Mouse (Mus musculus): ENCODE measurements around the gene Slfn2. TPM values are rescaled to one million over a fixed set of nuclear protein-coding genes. Genes with fewer than 3 reads are reported as not detected.
A peak's percentile ranks its signal among the peaks of the same experiment; 100 is the strongest.

The Slfn2 gene
- polyA plus RNA-seq, 2 experiments, result 2.4 to 5.3 TPM

DNA sequence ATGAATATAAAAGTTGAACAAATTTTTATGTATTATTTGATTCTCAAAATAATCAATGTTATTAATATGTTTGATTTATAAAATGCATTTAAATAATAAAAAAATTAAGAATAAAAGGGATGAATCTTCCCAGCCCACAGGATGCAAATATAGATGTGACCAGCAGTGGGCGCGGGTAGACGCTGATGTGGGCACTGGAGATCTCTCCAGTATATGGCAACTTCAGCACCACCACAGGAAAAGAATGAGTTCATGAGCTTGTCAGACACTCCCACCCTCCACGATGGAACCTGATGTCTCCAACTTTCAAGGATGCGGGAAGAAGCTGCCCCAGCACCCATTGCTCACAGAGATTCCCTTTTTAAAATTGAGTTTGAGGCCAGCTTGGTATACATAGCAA, 7.0 kb upstream of the Slfn2 start:
- no peak overlapping the region for H3K4me2 ChIP-seq (replicated peaks; ENCODE audit: low read depth, low read length, severe bottlenecking)
- no peaks in the 10 kb centered on the region for H3K27me3 ChIP-seq (ENCODE audit: control insufficient read depth, insufficient read depth, low read length)
- H3K9ac ChIP-seq (ENCODE audit: low read depth, low read length, severe bottlenecking), result no peak overlapping the region
- 4% methylated on average over 5 of the region's 5 CpGs for WGBS
- no peaks in the 10 kb centered on the region for H3K36me3 ChIP-seq (ENCODE audit: control insufficient read depth, insufficient read depth, low read length)
- H3K4me3 ChIP-seq (replicated peaks; ENCODE audit: low read length), result no peak overlapping the region
- TF ChIP-seq POLR2A (IDR thresholded peaks at IDR 0.05; ENCODE audit: borderline replicate concordance, extremely low read depth, insufficient read depth, insufficient read length), result no peak
- H3K27ac ChIP-seq (replicated peaks; ENCODE audit: low read depth, low read length), result no peak overlapping the region
- ATAC-seq (ENCODE audit: low FRiP score, low read depth), result no peak
- DNase-seq (ENCODE audit: low spot score), result peak; percentile 34
- H3K9me3 ChIP-seq (ENCODE audit: control insufficient read depth, low read length), result no peaks in the 10 kb centered on the region
- no peaks in the 10 kb centered on the region for H3K4me1 ChIP-seq (ENCODE audit: control insufficient read depth, insufficient read depth, low read length)

DNA sequence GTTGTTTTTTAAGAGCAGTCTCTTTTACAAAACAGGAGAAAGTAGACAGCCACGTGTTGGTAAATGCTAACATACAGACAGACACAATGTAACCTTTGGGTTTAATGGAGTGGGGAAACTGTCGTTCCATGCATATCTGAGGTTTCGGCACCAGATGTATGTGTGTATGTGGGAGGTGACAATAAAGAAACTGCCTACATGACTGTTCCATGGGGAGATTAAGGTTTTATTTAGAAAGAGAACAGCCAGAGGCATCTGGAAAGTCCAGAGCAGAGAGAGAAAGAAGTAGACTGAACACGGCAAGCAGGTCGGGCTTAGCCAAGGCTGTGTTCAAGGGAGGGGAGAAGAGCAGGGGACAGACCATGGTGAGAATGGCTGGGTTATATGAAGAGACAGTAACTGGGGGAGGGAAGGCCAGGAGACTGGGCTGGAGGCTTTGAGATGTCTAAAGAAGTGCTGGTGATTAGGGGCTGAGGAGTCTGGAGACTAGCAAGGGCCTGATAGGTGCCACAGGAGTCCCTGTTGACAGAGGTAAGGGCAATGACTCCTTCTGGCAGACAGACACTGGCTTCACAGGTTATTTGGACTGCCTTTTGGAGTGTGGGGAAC, 4.4 kb upstream of the Slfn2 start:
- no peak for ATAC-seq (ENCODE audit: low FRiP score, low read depth)
- no peak overlapping the region for H3K9ac ChIP-seq (ENCODE audit: low read depth, low read length, severe bottlenecking)
- no peak for TF ChIP-seq POLR2A (IDR thresholded peaks at IDR 0.05; ENCODE audit: borderline replicate concordance, extremely low read depth, insufficient read depth, insufficient read length)
- no peaks in the 10 kb centered on the region for H3K9me3 ChIP-seq (ENCODE audit: control insufficient read depth, low read length)
- 69% methylated on average over 5 of the region's 5 CpGs for WGBS
- DNase-seq (ENCODE audit: low spot score), result no peak
- no peaks in the 10 kb centered on the region for H3K27me3 ChIP-seq (ENCODE audit: control insufficient read depth, insufficient read depth, low read length)
- H3K4me1 ChIP-seq (ENCODE audit: control insufficient read depth, insufficient read depth, low read length), result no peaks in the 10 kb centered on the region
- H3K4me2 ChIP-seq (replicated peaks; ENCODE audit: low read depth, low read length, severe bottlenecking), result no peak overlapping the region
- H3K4me3 ChIP-seq (replicated peaks; ENCODE audit: low read length), result no peak overlapping the region
- no peaks in the 10 kb centered on the region for H3K36me3 ChIP-seq (ENCODE audit: control insufficient read depth, insufficient read depth, low read length)
- H3K27ac ChIP-seq (replicated peaks; ENCODE audit: low read depth, low read length), result no peak overlapping the region

DNA sequence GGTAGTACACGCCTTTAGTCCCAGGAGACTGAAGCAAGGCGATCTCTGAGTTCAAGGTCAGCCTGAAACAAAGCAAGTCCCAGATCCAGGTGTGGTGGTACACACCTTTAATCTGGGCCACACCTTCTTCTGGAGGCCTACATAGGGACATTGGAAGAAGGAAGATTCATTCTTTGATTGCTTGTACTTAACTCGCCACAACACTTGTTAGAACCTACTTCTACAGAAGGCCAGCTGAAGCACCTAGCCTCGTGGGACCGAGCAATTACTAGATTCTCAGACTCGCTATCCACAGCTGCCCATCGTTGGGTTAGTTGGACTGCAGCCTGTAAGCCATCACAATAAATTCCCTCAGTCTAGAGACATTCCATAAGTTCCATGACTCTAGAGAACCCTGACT, 3.1 kb upstream of the Slfn2 start:
- Histone ChIP-seq H3K27ac (replicated peaks; ENCODE audit: low read depth, low read length) (no peak overlapping the region), H3K36me3 (ENCODE audit: control insufficient read depth, insufficient read depth, low read length) (no peaks in the 10 kb centered on the region), H3K9me3 (ENCODE audit: control insufficient read depth, low read length) (no peaks in the 10 kb centered on the region), H3K4me3 (replicated peaks; ENCODE audit: low read length) (no peak overlapping the region), H3K27me3 (ENCODE audit: control insufficient read depth, insufficient read depth, low read length) (no peaks in the 10 kb centered on the region), H3K4me1 (ENCODE audit: control insufficient read depth, insufficient read depth, low read length) (0 out of 2 replicates have a peak, but pooled peaks cover 3% of the 10 kb centered on the region), H3K4me2 (replicated peaks; ENCODE audit: low read depth, low read length, severe bottlenecking) (no peak overlapping the region), H3K9ac (ENCODE audit: low read depth, low read length, severe bottlenecking) (no peak overlapping the region)
- WGBS, result 79% methylated on average over 7 of the region's 7 CpGs
- DNase-seq (ENCODE audit: low spot score) (no peak), ATAC-seq (ENCODE audit: low FRiP score, low read depth) (no peak)
- TF ChIP-seq POLR2A (IDR thresholded peaks at IDR 0.05; ENCODE audit: borderline replicate concordance, extremely low read depth, insufficient read depth, insufficient read length), result no peak

DNA sequence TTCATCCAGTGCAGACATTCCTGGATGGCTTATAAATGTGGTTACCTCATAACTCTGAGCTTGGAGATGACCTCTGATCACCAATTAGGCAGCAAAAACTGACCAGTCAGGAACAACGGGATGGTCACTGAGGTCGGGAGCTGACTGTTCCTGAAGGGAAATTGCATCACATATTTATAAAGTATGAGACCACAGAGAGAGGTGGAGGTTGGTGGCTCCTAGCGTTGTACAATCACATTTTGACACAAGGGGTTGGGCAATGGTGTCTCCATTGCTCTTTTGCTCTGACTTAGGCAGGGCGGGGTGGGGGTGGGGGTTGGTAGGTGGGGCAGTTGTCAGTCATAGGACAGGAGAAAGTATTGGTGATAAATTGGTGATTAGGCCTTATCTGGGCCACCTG, 1.8 kb upstream of the Slfn2 start:
- DNase-seq (ENCODE audit: low spot score), result no peak
- ATAC-seq (ENCODE audit: low FRiP score, low read depth), result no peak
- H3K27me3 ChIP-seq (ENCODE audit: control insufficient read depth, insufficient read depth, low read length), result no peaks in the 10 kb centered on the region
- no peak overlapping the region for H3K4me3 ChIP-seq (replicated peaks; ENCODE audit: low read length)
- H3K36me3 ChIP-seq (ENCODE audit: control insufficient read depth, insufficient read depth, low read length), result no peaks in the 10 kb centered on the region
- 72% methylated on average over 4 of the region's 4 CpGs for WGBS
- no peak overlapping the region for H3K9ac ChIP-seq (ENCODE audit: low read depth, low read length, severe bottlenecking)
- no peak overlapping the region for H3K27ac ChIP-seq (replicated peaks; ENCODE audit: low read depth, low read length)
- 0 out of 2 replicates have a peak, but pooled peaks cover 3% of the 10 kb centered on the region for H3K4me1 ChIP-seq (ENCODE audit: control insufficient read depth, insufficient read depth, low read length)
- TF ChIP-seq POLR2A (IDR thresholded peaks at IDR 0.05; ENCODE audit: borderline replicate concordance, extremely low read depth, insufficient read depth, insufficient read length), result no peak
- H3K9me3 ChIP-seq (ENCODE audit: control insufficient read depth, low read length), result no peaks in the 10 kb centered on the region
- no peak overlapping the region for H3K4me2 ChIP-seq (replicated peaks; ENCODE audit: low read depth, low read length, severe bottlenecking)

DNA sequence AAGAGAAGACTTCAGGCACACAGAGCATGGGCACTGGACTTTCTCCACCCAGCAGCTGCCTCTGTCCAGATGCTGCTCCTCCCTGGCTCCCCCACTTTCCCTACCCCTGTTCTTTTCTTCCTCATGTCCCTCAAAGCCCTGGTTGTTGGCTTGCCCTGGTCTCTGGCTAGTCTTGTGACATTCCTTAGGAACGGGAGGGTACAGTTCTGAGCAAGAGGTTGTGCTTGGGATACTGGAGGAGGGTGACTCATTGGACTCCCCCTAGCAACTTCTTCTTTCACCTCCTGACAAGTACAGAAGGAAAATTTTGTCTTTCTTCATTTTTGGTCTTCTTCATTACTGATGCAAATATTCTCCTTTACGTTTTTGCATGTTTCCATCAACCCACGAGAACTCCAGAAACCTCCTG, 967 bp upstream of the Slfn2 start:
- Histone ChIP-seq H3K36me3 (ENCODE audit: control insufficient read depth, insufficient read depth, low read length) (no peaks in the 10 kb centered on the region), H3K4me1 (ENCODE audit: control insufficient read depth, insufficient read depth, low read length) (0 out of 2 replicates have a peak, but pooled peaks cover 3% of the 10 kb centered on the region), H3K9me3 (ENCODE audit: control insufficient read depth, low read length) (no peaks in the 10 kb centered on the region), H3K27ac (replicated peaks; ENCODE audit: low read depth, low read length) (no peak overlapping the region), H3K4me2 (replicated peaks; ENCODE audit: low read depth, low read length, severe bottlenecking) (no peak overlapping the region), H3K4me3 (replicated peaks; ENCODE audit: low read length) (no peak overlapping the region), H3K27me3 (ENCODE audit: control insufficient read depth, insufficient read depth, low read length) (no peaks in the 10 kb centered on the region), H3K9ac (ENCODE audit: low read depth, low read length, severe bottlenecking) (no peak overlapping the region)
- WGBS, result 62% methylated on average over 3 of the region's 3 CpGs
- no peak for ATAC-seq (ENCODE audit: low FRiP score, low read depth)
- no peak for TF ChIP-seq POLR2A (IDR thresholded peaks at IDR 0.05; ENCODE audit: borderline replicate concordance, extremely low read depth, insufficient read depth, insufficient read length)
- DNase-seq (ENCODE audit: low spot score), result no peak

Measured in limb, embryonic 14.5 days (tissue).